Mouse (Mus musculus): ENCODE results near the gene Tmem97.

DNA sequence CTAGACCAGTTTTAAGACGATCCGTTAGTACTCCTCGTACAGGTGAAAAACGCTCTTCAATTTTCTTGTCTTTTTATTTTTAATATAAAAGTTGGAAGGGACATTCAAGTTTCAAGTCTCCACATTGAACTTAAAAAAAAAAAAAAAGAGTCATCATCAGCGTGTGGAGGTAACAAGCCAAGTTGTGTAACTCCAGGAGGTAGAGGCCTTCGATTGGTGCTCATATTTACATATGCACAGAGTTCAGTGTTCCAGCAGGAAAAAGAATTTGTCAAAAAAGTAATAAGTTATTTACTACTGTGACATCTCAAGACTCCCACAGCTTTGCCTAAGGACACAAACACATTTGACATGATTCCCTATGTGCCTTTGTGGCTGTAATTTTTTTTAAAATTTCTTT, 17.0 kb upstream of the Tmem97 start:
- TF ChIP-seq EP300 (optimal IDR thresholded peaks at IDR 0.05) (no peak), CTCF (IDR thresholded peaks at IDR 0.05; ENCODE audit: low read depth) (no peak)

Measured in stomach, postnatal 0 days (tissue).